Comparison of ENCODE assay signal across 22 mouse cellular contexts in the genomic region with DNA sequence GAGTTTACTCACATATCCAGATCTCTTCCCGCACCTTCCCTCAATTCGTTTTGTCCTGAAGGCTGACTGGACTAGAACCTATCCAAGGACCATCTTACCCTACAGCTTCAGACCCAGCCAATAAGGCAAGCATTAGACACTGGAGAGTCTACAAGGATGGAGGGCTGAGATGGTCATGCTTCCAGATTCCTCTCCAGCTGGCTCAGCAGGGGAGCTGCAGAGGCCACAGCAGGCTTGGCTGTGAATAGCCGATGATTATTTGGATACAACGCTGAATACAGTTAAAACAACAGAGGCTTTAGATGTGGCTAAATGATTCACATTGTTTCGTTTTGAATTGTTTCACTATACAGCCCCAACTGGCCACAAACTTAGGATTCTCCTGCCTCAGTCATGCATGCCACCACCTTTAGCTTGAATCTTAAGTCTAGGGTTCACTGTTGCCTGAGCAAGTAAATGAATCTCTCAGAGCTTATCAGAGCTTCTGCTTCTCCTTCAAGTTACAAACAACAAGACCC.
DNase-seq lines count a peak whose midpoint lies in the region; ATAC-seq and TF ChIP-seq lines count a peak whose summit lies in the region.
"Had no signal": no experiment of that assay in that cellular context is flagged by ENCODE, and none has a peak within 500 bp of the region (broad histone marks: within the 10 kb centered on the region; RNA-seq: fewer than 3 reads in every experiment).

No protein-coding gene starts in this region.

- ATAC-seq in erythroid progenitor cell, adult 5-6 weeks (replicated peaks; ENCODE audit: low FRiP score, poor library complexity, severe bottlenecking), result no peak
- no peak for ATAC-seq in forebrain, embryonic 14.5 days
- ATAC-seq: forebrain, postnatal 0 days; hindbrain, embryonic 16.5 days had no signal

- no peak overlapping the region for H3K4me3 ChIP-seq in layer of hippocampus, adult 2 months
- H3K4me3 ChIP-seq in forebrain, embryonic 14.5 days (ENCODE audit: low read depth, low read length), result no peak overlapping the region
- H3K4me3 ChIP-seq: heart, adult 2 months; heart, embryonic 12.5 days; limb, embryonic 12.5 days; liver, embryonic 15.5 days had no signal

- TF ChIP-seq CTCF in layer of hippocampus, adult 2 months (conservative IDR thresholded peaks at IDR 0.05), result no peak

- peak overlapping the region; percentile 62; the same call in 1 of the 2 replicates for H3K27ac ChIP-seq in layer of hippocampus, adult 2 months
- no peak overlapping the region for H3K27ac ChIP-seq in forebrain, embryonic 14.5 days (ENCODE audit: low read depth, low read length)
- H3K27ac ChIP-seq: heart, adult 2 months; limb, embryonic 12.5 days; liver, embryonic 15.5 days had no signal

- no peak overlapping the region for H3K4me2 ChIP-seq in forebrain, embryonic 14.5 days (ENCODE audit: low read length)
- H3K4me2 ChIP-seq: heart, embryonic 12.5 days; limb, embryonic 12.5 days; liver, embryonic 15.5 days; lung, embryonic 14.5 days had no signal

- no peaks in the 10 kb centered on the region for H3K36me3 ChIP-seq in forebrain, embryonic 14.5 days (ENCODE audit: control insufficient read depth, insufficient read depth, low read length)
- H3K36me3 ChIP-seq: heart, embryonic 12.5 days; limb, embryonic 12.5 days; liver, embryonic 15.5 days had no signal

- H3K27me3 ChIP-seq in forebrain, embryonic 14.5 days (replicated peaks; ENCODE audit: control insufficient read depth, insufficient read depth, low read length), result no peaks in the 10 kb centered on the region
- H3K27me3 ChIP-seq: heart, embryonic 12.5 days; limb, embryonic 12.5 days; liver, embryonic 15.5 days had no signal

- no peak for DNase-seq in layer of hippocampus, adult 2 months (ENCODE audit: low spot score in 2 of 2)
- DNase-seq in layer of hippocampus, adult 9-10 months (ENCODE audit: low spot score), result no peak
- peak; percentile 7 for DNase-seq in ZHBTc4 (ENCODE audit: low read depth, low spot score)
- DNase-seq in cerebellum, adult 8-10 months, result peak; percentile 30
- peak; percentile 29 to 30 for DNase-seq in cerebellum, postnatal 36 days
- no peak for DNase-seq in forebrain, embryonic 14.5 days (ENCODE audit: low spot score)
- DNase-seq: adrenal gland, postnatal 10 days; B cell, adult 2 months; forebrain, postnatal 0 days; heart, adult 2 months; kidney, adult 2 months; kidney, postnatal 36 days; layer of hippocampus, postnatal 36 days; lung, embryonic 14.5 days; lung, postnatal 14 days; midbrain, embryonic 14.5 days; thymus, postnatal 14 days had no signal

- 74% methylated on average over 5 of the region's 5 CpGs for WGBS in forebrain, embryonic 14.5 days

- H3K9ac ChIP-seq in forebrain, embryonic 14.5 days (ENCODE audit: low read length), result no peak overlapping the region
- H3K9ac ChIP-seq: forebrain, postnatal 0 days; heart, embryonic 12.5 days; limb, embryonic 12.5 days; liver, embryonic 15.5 days; lung, embryonic 14.5 days had no signal

- no peaks in the 10 kb centered on the region for H3K4me1 ChIP-seq in forebrain, embryonic 14.5 days (ENCODE audit: control insufficient read depth, insufficient read depth, low read length)
- H3K4me1 ChIP-seq: heart, embryonic 12.5 days; limb, embryonic 12.5 days; liver, embryonic 15.5 days had no signal

- H3K9me3 ChIP-seq in forebrain, embryonic 14.5 days (replicated peaks; ENCODE audit: control insufficient read depth, low read length), result no peaks in the 10 kb centered on the region
- H3K9me3 ChIP-seq: heart, embryonic 12.5 days; limb, embryonic 12.5 days; liver, embryonic 15.5 days had no signal

Comparison
In these comparisons a context has a peak if more than half of its experiments do, and no peak if none do; other contexts are left out.
1. DNase-seq: peak in ZHBTc4 (single experiment), cerebellum, adult 8-10 months (single experiment) and cerebellum, postnatal 36 days (2 of 2); none in layer of hippocampus, adult 2 months (0 of 2), layer of hippocampus, adult 9-10 months (single experiment) and forebrain, embryonic 14.5 days (single experiment).